Mouse (Mus musculus): ENCODE data around the gene 4933405L10Rik.

DNA sequence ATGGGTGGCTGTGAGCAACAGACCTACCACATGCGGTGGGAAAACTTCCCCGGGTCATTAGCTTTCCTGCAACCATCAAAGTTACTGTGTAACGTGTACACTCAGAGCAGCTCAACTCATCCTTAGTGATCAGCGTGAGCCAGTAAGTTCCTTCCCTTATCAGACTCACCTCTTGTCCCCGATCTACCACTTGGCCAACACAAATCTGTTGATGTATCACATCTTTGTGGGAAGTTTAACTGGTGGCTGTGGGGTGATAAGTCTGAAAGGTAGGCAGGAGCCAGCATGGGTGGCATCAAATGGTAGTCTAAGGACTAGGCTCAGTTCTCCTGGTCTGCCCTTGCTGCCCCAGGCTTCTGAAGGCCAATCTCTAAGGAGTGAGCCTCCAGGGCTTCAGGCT lies 24.7 kb downstream of the 4933405L10Rik start:
- no peak for TF ChIP-seq POLR2A (IDR thresholded peaks at IDR 0.05; ENCODE audit: extremely low read depth, insufficient read depth, low read length)
- TF ChIP-seq CTCF (IDR thresholded peaks at IDR 0.05; ENCODE audit: extremely low read depth, insufficient read depth, low read length): no peak
